Comparison of ENCODE assay signal across 7 mouse cellular contexts in the genomic region with DNA sequence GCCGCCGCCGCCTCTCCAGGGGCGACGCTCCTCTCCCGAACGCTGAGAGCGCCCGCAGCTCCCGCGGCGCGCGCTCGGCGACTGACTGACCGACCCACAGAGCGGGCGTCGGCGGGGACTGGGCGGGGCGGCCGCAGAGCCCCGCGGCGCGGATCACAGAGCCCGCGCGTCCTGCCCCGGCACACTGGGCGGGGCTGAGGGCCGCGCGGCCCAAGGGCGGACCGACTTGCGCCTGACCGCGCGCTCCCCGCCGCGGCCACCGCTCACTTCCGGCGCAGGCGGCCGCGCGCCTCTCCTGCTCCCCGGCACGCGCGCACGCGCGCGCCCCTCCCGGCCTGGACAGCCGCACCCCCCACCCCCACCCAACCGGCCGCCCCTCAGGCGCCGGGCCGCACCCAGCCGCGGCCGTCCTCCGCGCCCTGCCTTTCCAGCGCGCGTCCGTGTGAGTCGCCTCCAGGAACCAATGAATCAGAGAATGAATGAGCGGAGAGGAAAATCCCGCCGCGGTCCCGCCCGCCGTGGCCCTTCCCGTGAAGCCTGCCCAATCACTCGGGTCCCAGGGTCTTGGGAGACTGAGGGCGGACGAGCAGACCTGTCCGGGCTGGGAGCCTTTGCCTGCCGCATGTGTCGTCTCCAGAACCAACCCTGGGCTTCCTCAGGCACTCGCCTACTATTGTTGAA. TPM values are rescaled to one million over a fixed set of nuclear protein-coding genes. Genes with fewer than 3 reads are reported as not detected.
DNase-seq lines count a peak whose midpoint lies in the region; ATAC-seq and TF ChIP-seq lines count a peak whose summit lies in the region.

A gene (minus strand): TSS at position 474 of the 681 bp plus-strand sequence.

- H3K36me3 ChIP-seq in embryonic facial prominence, embryonic 11.5 days (replicated peaks; ENCODE audit: control insufficient read depth, insufficient read depth, low read depth, low read length) = no peaks in the 10 kb centered on the region
- H3K36me3 ChIP-seq in heart, adult 2 months (ENCODE audit: control insufficient read depth, insufficient read depth, low read length) = peaks cover 12% of the 10 kb centered on the region
- H3K36me3 ChIP-seq in limb, embryonic 12.5 days = no peaks in the 10 kb centered on the region
- no peaks in the 10 kb centered on the region for H3K36me3 ChIP-seq in midbrain, embryonic 14.5 days (ENCODE audit: control insufficient read depth, insufficient read depth, low read length)
- no peaks in the 10 kb centered on the region for H3K36me3 ChIP-seq in spleen, adult 2 months (ENCODE audit: control insufficient read depth, insufficient read depth, low read length)

- peaks cover 7% of the 10 kb centered on the region for H3K79me2 ChIP-seq in heart, adult 2 months (replicated peaks; ENCODE audit: control insufficient read depth, insufficient read depth, low read length)

- H3K4me1 ChIP-seq in embryonic facial prominence, embryonic 11.5 days (ENCODE audit: control insufficient read depth, insufficient read depth, low read length) = no peaks in the 10 kb centered on the region
- peaks cover 2% of the 10 kb centered on the region for H3K4me1 ChIP-seq in heart, adult 2 months (ENCODE audit: control insufficient read depth, insufficient read depth, low read length)
- H3K4me1 ChIP-seq in limb, embryonic 12.5 days (replicated peaks) = peaks cover 12% of the 10 kb centered on the region
- peaks cover 9% of the 10 kb centered on the region for H3K4me1 ChIP-seq in midbrain, embryonic 14.5 days (ENCODE audit: control insufficient read depth, insufficient read depth, low read length)
- peaks cover 9% of the 10 kb centered on the region; the same call in 1 of the 2 replicates for H3K4me1 ChIP-seq in spleen, adult 2 months (ENCODE audit: control insufficient read depth, insufficient read depth, insufficient read length)

- DNase-seq in adrenal gland, postnatal 25 days = peak; percentile 90
- peak; percentile 92 for DNase-seq in embryonic facial prominence, embryonic 11.5 days (ENCODE audit: low spot score)
- peak; percentile 93 to 97 for DNase-seq in heart, adult 2 months
- DNase-seq in kidney, adult 8-10 months = peak; percentile 80 to 85
- peak; percentile 96 for DNase-seq in midbrain, embryonic 14.5 days
- DNase-seq in spleen, adult 2 months (ENCODE audit: low read depth in 1 of 2, low spot score in 2 of 2) = peak; percentile 5 to 37

- H3K27ac ChIP-seq in embryonic facial prominence, embryonic 11.5 days (replicated peaks; ENCODE audit: low read depth, low read length) = peak within 1 kb of the TSS; percentile 86
- peak within 1 kb of the TSS; percentile 98 for H3K27ac ChIP-seq in heart, adult 2 months
- peak within 1 kb of the TSS; percentile 91 for H3K27ac ChIP-seq in limb, embryonic 12.5 days
- peak within 1 kb of the TSS; percentile 98 for H3K27ac ChIP-seq in midbrain, embryonic 14.5 days (replicated peaks; ENCODE audit: low read depth, low read length)
- H3K27ac ChIP-seq in spleen, adult 2 months (ENCODE audit: insufficient read depth, low read length) = peak within 1 kb of the TSS; percentile 43; the same call in 1 of the 2 replicates

- H3K9ac ChIP-seq in embryonic facial prominence, embryonic 11.5 days (replicated peaks; ENCODE audit: low read length) = peak within 1 kb of the TSS; percentile 94
- peak within 1 kb of the TSS; percentile 98 for H3K9ac ChIP-seq in heart, adult 2 months (ENCODE audit: low read depth, low read length)
- peak within 1 kb of the TSS; percentile 90 for H3K9ac ChIP-seq in limb, embryonic 12.5 days (replicated peaks)
- H3K9ac ChIP-seq in midbrain, embryonic 14.5 days (replicated peaks; ENCODE audit: low read length) = peak within 1 kb of the TSS; percentile 97

- TF ChIP-seq POLR2A in heart, adult 2 months (IDR thresholded peaks at IDR 0.05; ENCODE audit: insufficient read depth, low read depth, low read length) = peak; percentile 76
- TF ChIP-seq POLR2A in spleen, adult 2 months (IDR thresholded peaks at IDR 0.05; ENCODE audit: low read depth, low read length) = no peak

- intact Hi-C loops in heart, adult 2 months (cut with DNase I) = loop anchor here (2.0 to 5.0 kb wide), 5 partner anchors 92 to 396 kb away; a partner anchor contains a TSS

- TF ChIP-seq EP300 in heart, adult 2 months (IDR thresholded peaks at IDR 0.05; ENCODE audit: insufficient read depth, low read depth, low read length) = no peak

- H3K4me3 ChIP-seq in embryonic facial prominence, embryonic 11.5 days (ENCODE audit: low read depth, low read length) = peak within 1 kb of the TSS; percentile 92
- peak within 1 kb of the TSS; percentile 98 for H3K4me3 ChIP-seq in heart, adult 2 months
- peak within 1 kb of the TSS; percentile 94 for H3K4me3 ChIP-seq in limb, embryonic 12.5 days (replicated peaks)
- H3K4me3 ChIP-seq in midbrain, embryonic 14.5 days (replicated peaks; ENCODE audit: low read depth, low read length) = peak within 1 kb of the TSS; percentile 99
- H3K4me3 ChIP-seq in spleen, adult 2 months (ENCODE audit: extremely low read depth, insufficient read depth, insufficient read length) = peak within 1 kb of the TSS; percentile 65

- peak within 1 kb of the TSS; percentile 78 for H3K4me2 ChIP-seq in embryonic facial prominence, embryonic 11.5 days (ENCODE audit: low read depth, low read length)
- peak within 1 kb of the TSS; percentile 77 for H3K4me2 ChIP-seq in limb, embryonic 12.5 days
- H3K4me2 ChIP-seq in midbrain, embryonic 14.5 days (ENCODE audit: low read length) = peak within 1 kb of the TSS; percentile 75

- WGBS in embryonic facial prominence, embryonic 11.5 days = 0% methylated on average over 41 of the region's 92 CpGs
- WGBS in heart, adult 2 months = under 1% methylated on average over 71 of the region's 92 CpGs
- under 1% methylated on average over 76 of the region's 92 CpGs for WGBS in limb, embryonic 12.5 days
- WGBS in midbrain, embryonic 14.5 days = 0% methylated on average over 83 of the region's 92 CpGs
- WGBS in spleen, adult 2 months = 2% methylated on average over 62 of the region's 92 CpGs

- peak; percentile 98 for ATAC-seq in embryonic facial prominence, embryonic 11.5 days (replicated peaks; ENCODE audit: insufficient number of reproducible peaks, low FRiP score, low TSS enrichment, low read depth)
- peak; percentile 96 for ATAC-seq in limb, embryonic 12.5 days (ENCODE audit: insufficient number of reproducible peaks, insufficient read depth, low FRiP score, low TSS enrichment, low read depth)
- ATAC-seq in midbrain, embryonic 14.5 days (ENCODE audit: low FRiP score, low TSS enrichment) = peak; percentile 98

- TF ChIP-seq CTCF in heart, adult 2 months (IDR thresholded peaks at IDR 0.05) = peak; percentile 40
- no peak for TF ChIP-seq CTCF in spleen, adult 2 months (IDR thresholded peaks at IDR 0.05; ENCODE audit: extremely low read depth, insufficient read depth, insufficient read length, insufficient replicate concordance)

- H3K9me3 ChIP-seq in embryonic facial prominence, embryonic 11.5 days (replicated peaks; ENCODE audit: control insufficient read depth, low read length) = no peaks in the 10 kb centered on the region
- H3K9me3 ChIP-seq in limb, embryonic 12.5 days = no peaks in the 10 kb centered on the region
- H3K9me3 ChIP-seq in midbrain, embryonic 14.5 days (ENCODE audit: control insufficient read depth, low read length) = no peaks in the 10 kb centered on the region; the same call in 1 of the 2 replicates

- no peaks in the 10 kb centered on the region for H3K27me3 ChIP-seq in embryonic facial prominence, embryonic 11.5 days (ENCODE audit: control insufficient read depth, insufficient read depth, low read length)
- no peaks in the 10 kb centered on the region for H3K27me3 ChIP-seq in heart, adult 2 months (ENCODE audit: control insufficient read depth, insufficient read depth, low read length)
- H3K27me3 ChIP-seq in limb, embryonic 12.5 days = no peaks in the 10 kb centered on the region
- H3K27me3 ChIP-seq in midbrain, embryonic 14.5 days (ENCODE audit: control insufficient read depth, insufficient read depth, low read length) = no peaks in the 10 kb centered on the region
- peaks cover 12% of the 10 kb centered on the region for H3K27me3 ChIP-seq in spleen, adult 2 months (ENCODE audit: control insufficient read depth, insufficient read depth, low read length)

RNA-seq across cellular contexts. Expression of the gene that starts here (rescaled TPM):
- 89.9 and 119 TPM in 2 replicates for total RNA-seq in adrenal gland, postnatal 25 days (2021)
- polyA plus RNA-seq in embryonic facial prominence, embryonic 11.5 days (2014; fragmentation: Nextera tagmentation; extraction: Ambion mirVana) = 23.1 and 25.5 TPM in 2 replicates
- 100 to 1,000 TPM; 111 to 152 TPM for total RNA-seq in heart, adult 2 months (2021)
- polyA plus RNA-seq in heart, adult 2 months (2012; rRNA removed) = 17.1 and 27.3 TPM in 2 replicates
- 21.0 and 22.0 TPM in 2 replicates for polyA plus RNA-seq in limb, embryonic 12.5 days (2016; fragmentation: Nextera tagmentation; extraction: Ambion mirVana)
- polyA plus RNA-seq in midbrain, embryonic 14.5 days (2014; fragmentation: Nextera tagmentation; extraction: Ambion mirVana) = 25.5 and 30.1 TPM in 2 replicates
- 3.3 and 3.7 TPM in 2 replicates for polyA plus RNA-seq in spleen, adult 2 months (2012; rRNA removed)

Comparison
In these comparisons a context has a peak if more than half of its experiments do, and no peak if none do; other contexts are left out.
1. Peak in every context shown above with its lines: DNase-seq, ATAC-seq, H3K4me3 ChIP-seq and H3K27ac ChIP-seq.
2. DNase-seq: peak in every context shown above with its lines; median percentile 96 in midbrain, embryonic 14.5 days; 95 in heart, adult 2 months; 92 in embryonic facial prominence, embryonic 11.5 days; 90 in adrenal gland, postnatal 25 days; 82 in kidney, adult 8-10 months; 21 in spleen, adult 2 months.
3. H3K27ac ChIP-seq: peak in every context shown above with its lines; median percentile 98 in heart, adult 2 months; 98 in midbrain, embryonic 14.5 days; 91 in limb, embryonic 12.5 days; 86 in embryonic facial prominence, embryonic 11.5 days; 43 in spleen, adult 2 months.